Mouse (Mus musculus) cerebral cortex, adult 2 months (tissue): ENCODE measurements around the gene Mdh1b.

Experiments used
- WGBS: fragments of 180-500 bp; shearing (Covaris S2); methylation state at CpG from one replicate; pipeline ENCODE4 v1.1.7; 2018; 5-methylcytosine and 5-hydroxymethylcytosine counted together

The Mdh1b gene

GRCm38 (mm10) chr1:63730240-63730771 is at the start of gene Mdh1b, which contains the start of gene Fastkd2:
Gene Mdh1b (minus strand): TSS chr1:63730318.
Gene Fastkd2 (plus strand): TSS chr1:63730614.
- WGBS, result under 1% methylated on average over 31 of the region's 31 CpGs

GRCm38 (mm10) chr1:63776902-63777630 is 46.9 kb upstream of the Mdh1b start:
- 62% methylated on average over 4 of the region's 4 CpGs for WGBS

- 41% methylated on average over 1 of the region's 1 CpGs for WGBS
Observed at GRCm38 (mm10) chr1:63776396-63776795, 46.3 kb upstream of the Mdh1b start.

GRCm38 (mm10) chr1:63770309-63770708 is 40.2 kb upstream of the Mdh1b start:
- 47% methylated on average over 7 of the region's 7 CpGs for WGBS

GRCm38 (mm10) chr1:63769167-63769566 is 39.0 kb upstream of the Mdh1b start, which contains the start of gene 4933402D24Rik:
Gene 4933402D24Rik (minus strand): TSS chr1:63769267.
- 46% methylated on average over 5 of the region's 5 CpGs for WGBS

GRCm38 (mm10) chr1:63768112-63768511 is 38.0 kb upstream of the Mdh1b start:
- 45% methylated on average over 8 of the region's 8 CpGs for WGBS

GRCm38 (mm10) chr1:63764395-63764794 is 34.3 kb upstream of the Mdh1b start:
- WGBS, result 45% methylated on average over 7 of the region's 7 CpGs

GRCm38 (mm10) chr1:63763881-63764386 is 33.8 kb upstream of the Mdh1b start:
- WGBS, result 21% methylated on average over 7 of the region's 7 CpGs

GRCm38 (mm10) chr1:63763212-63763694 is 33.1 kb upstream of the Mdh1b start:
- WGBS, result 6% methylated on average over 3 of the region's 3 CpGs

GRCm38 (mm10) chr1:63756005-63756404 is 25.9 kb upstream of the Mdh1b start:
- 55% methylated on average over 2 of the region's 2 CpGs for WGBS

GRCm38 (mm10) chr1:63729796-63730195 is 322 bp downstream of the Mdh1b start:
- WGBS, result 47% methylated on average over 8 of the region's 8 CpGs

- 52% methylated on average over 7 of the region's 7 CpGs for WGBS
Observed at GRCm38 (mm10) chr1:63720161-63720560, 10.0 kb downstream of the Mdh1b start.

- 77% methylated on average over 3 of the region's 3 CpGs for WGBS
Observed at GRCm38 (mm10) chr1:63708876-63709275, 21.2 kb downstream of the Mdh1b start.

- 46% methylated on average over 5 of the region's 5 CpGs for WGBS
Observed at GRCm38 (mm10) chr1:63705733-63706132, 24.4 kb downstream of the Mdh1b start.

- WGBS, result 72% methylated on average over 3 of the region's 3 CpGs
Observed at GRCm38 (mm10) chr1:63696861-63697260, 33.3 kb downstream of the Mdh1b start.

GRCm38 (mm10) chr1:63686827-63687226 is 43.3 kb downstream of the Mdh1b start, which contains the start of gene Dytn:
Gene Dytn (minus strand): TSS chr1:63686927.
- 87% methylated on average over 4 of the region's 4 CpGs for WGBS

GRCm38 (mm10) chr1:63675975-63676374 is 54.1 kb downstream of the Mdh1b start:
- 85% methylated on average over 3 of the region's 3 CpGs for WGBS

GRCm38 (mm10) chr1:63668852-63669160 is 61.3 kb downstream of the Mdh1b start:
- 0% methylated on average over 3 of the region's 3 CpGs for WGBS

- 14% methylated on average over 13 of the region's 13 CpGs for WGBS
Observed at GRCm38 (mm10) chr1:63667949-63668851, 61.9 kb downstream of the Mdh1b start.

- whole genome bisulfite sequencing, result 58% methylated on average over 9 of the region's 9 CpGs
Observed at GRCm38 (mm10) chr1:63667201-63667948, 62.7 kb downstream of the Mdh1b start.

- WGBS, result 94% methylated on average over 2 of the region's 2 CpGs
Observed at GRCm38 (mm10) chr1:63666089-63666488, 64.0 kb downstream of the Mdh1b start.
